Mouse (Mus musculus): Measurements from ENCODE around the gene Pygm. TPM values are rescaled to one million over a fixed set of nuclear protein-coding genes. Genes with fewer than 3 reads are reported as not detected.

Gene Pygm
- polyA plus RNA-seq, 1 experiment from 2014 or later: 35.6 TPM

- H3K9ac ChIP-seq: 0 out of 2 replicates have a peak overlapping the region, but pooled peaks have one; percentile 35
- peak overlapping the region; percentile 97 for H3K4me2 ChIP-seq (replicated peaks)
- peaks cover 37% of the 10 kb centered on the region for H3K4me1 ChIP-seq
- no peaks in the 10 kb centered on the region for H3K36me3 ChIP-seq
- ATAC-seq (ENCODE audit: insufficient number of reproducible peaks, low FRiP score, low TSS enrichment, low read depth): 0 out of 2 replicates have a peak, but pooled peaks have one; percentile 1
- peaks cover 44% of the 10 kb centered on the region for H3K27me3 ChIP-seq
- no peaks in the 10 kb centered on the region for H3K9me3 ChIP-seq (replicated peaks)
- peak overlapping the region; percentile 52 for H3K4me3 ChIP-seq (replicated peaks)
- no peak overlapping the region for H3K27ac ChIP-seq (replicated peaks)
- WGBS: 1% methylated on average over 29 of the region's 29 CpGs
Measured at GRCm38 (mm10) chr19:6400096-6401086, 16.2 kb downstream of the Pygm start.

DNA sequence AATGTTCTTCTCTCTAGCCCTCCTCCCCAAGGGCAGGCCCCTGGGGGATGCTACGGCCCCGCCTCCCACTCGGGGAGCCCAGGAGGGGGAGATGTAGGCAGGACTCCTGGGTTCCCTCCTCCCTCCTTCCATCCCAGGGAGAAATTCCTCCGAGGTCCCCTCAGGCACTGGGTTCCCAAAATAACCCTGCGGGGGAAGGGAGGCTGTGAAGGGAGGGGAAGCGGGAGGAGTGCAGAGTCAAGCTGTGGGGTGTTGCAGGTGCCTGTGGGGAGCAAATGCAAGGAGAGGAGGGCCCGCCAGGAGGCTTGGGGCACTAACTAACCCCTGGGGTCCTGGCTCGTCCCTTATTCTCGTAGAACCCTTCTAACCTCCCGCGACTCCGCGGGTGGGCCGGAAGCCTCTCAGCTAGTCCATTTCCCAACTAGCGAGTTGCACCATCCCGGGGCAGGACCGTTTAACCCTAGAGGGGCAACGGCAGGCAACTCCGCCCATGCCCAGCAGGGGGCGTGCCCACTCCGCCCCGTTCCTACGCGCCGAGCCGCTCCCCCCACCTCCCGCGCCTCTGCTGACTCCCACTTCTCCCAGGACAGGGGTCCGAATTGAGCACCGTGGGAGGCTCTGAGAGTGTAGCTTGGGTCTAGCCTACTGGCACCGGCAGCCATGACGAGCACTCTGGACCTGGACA, 17.1 kb downstream of the Pygm start:
- ATAC-seq (ENCODE audit: insufficient number of reproducible peaks, low FRiP score, low TSS enrichment, low read depth): 0 out of 2 replicates have a peak, but pooled peaks have one; percentile 21
- Histone ChIP-seq H3K27me3 (peaks cover 44% of the 10 kb centered on the region), H3K27ac (replicated peaks) (no peak overlapping the region), H3K9ac (no peak overlapping the region), H3K4me3 (replicated peaks) (peak overlapping the region; percentile 52), H3K4me1 (peaks cover 37% of the 10 kb centered on the region), H3K4me2 (replicated peaks) (peak overlapping the region; percentile 97), H3K9me3 (replicated peaks) (no peaks in the 10 kb centered on the region), H3K36me3 (no peaks in the 10 kb centered on the region)
- WGBS: 1% methylated on average over 32 of the region's 32 CpGs

GRCm38 (mm10) chr19:6401951-6402350, 17.8 kb downstream of the Pygm start:
- WGBS: 8% methylated on average over 9 of the region's 9 CpGs
- peaks cover 44% of the 10 kb centered on the region for H3K27me3 ChIP-seq
- peak overlapping the region; percentile 52 for H3K4me3 ChIP-seq (replicated peaks)
- H3K9me3 ChIP-seq (replicated peaks): no peaks in the 10 kb centered on the region
- no peak overlapping the region for H3K27ac ChIP-seq (replicated peaks)
- no peaks in the 10 kb centered on the region for H3K36me3 ChIP-seq
- no peak overlapping the region for H3K9ac ChIP-seq
- peak overlapping the region; percentile 97 for H3K4me2 ChIP-seq (replicated peaks)
- no peak for ATAC-seq (ENCODE audit: insufficient number of reproducible peaks, low FRiP score, low TSS enrichment, low read depth)
- peaks cover 37% of the 10 kb centered on the region for H3K4me1 ChIP-seq

DNA sequence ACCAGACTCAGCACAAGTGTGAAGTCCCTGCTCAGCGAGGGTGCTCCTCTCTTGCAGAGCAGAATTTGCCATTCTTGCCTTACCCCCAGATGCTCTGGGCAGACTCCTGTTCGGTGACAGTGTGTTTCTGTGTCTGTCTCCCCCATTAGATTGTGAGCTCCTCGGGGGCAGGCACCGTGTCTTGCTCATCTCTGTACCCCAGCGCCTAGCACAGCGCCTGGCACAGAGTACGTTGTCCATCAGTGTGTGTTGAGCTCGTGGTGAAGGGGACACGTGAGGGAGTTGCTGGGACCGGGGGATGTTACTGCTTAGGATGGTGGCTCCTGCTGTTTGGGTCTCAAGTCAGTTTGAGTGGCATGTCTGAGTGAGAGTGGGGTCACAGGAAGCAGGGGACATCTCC, 19.7 kb downstream of the Pygm start:
- no peaks in the 10 kb centered on the region for H3K36me3 ChIP-seq
- peaks cover 44% of the 10 kb centered on the region for H3K27me3 ChIP-seq
- H3K4me1 ChIP-seq: peaks cover 30% of the 10 kb centered on the region
- H3K9ac ChIP-seq: no peak overlapping the region
- 76% methylated on average over 10 of the region's 10 CpGs for WGBS
- no peaks in the 10 kb centered on the region for H3K9me3 ChIP-seq (replicated peaks)
- no peak for ATAC-seq (ENCODE audit: insufficient number of reproducible peaks, low FRiP score, low TSS enrichment, low read depth)
- no peak overlapping the region for H3K27ac ChIP-seq (replicated peaks)
- no peak overlapping the region for H3K4me3 ChIP-seq (replicated peaks)
- no peak overlapping the region for H3K4me2 ChIP-seq (replicated peaks)

- ATAC-seq (ENCODE audit: insufficient number of reproducible peaks, low FRiP score, low TSS enrichment, low read depth): no peak
- no peak overlapping the region for H3K9ac ChIP-seq
- no peak overlapping the region for H3K4me2 ChIP-seq (replicated peaks)
- no peak overlapping the region for H3K27ac ChIP-seq (replicated peaks)
- H3K36me3 ChIP-seq: no peaks in the 10 kb centered on the region
- no peak overlapping the region for H3K4me3 ChIP-seq (replicated peaks)
- WGBS: 72% methylated on average over 10 of the region's 10 CpGs
- H3K9me3 ChIP-seq (replicated peaks): no peaks in the 10 kb centered on the region
- H3K4me1 ChIP-seq: peaks cover 17% of the 10 kb centered on the region
- H3K27me3 ChIP-seq: peaks cover 37% of the 10 kb centered on the region
Measured at GRCm38 (mm10) chr19:6405433-6405832, 21.2 kb downstream of the Pygm start.

- H3K27ac ChIP-seq (replicated peaks): no peak overlapping the region
- no peak overlapping the region for H3K4me3 ChIP-seq (replicated peaks)
- no peaks in the 10 kb centered on the region for H3K9me3 ChIP-seq (replicated peaks)
- no peak overlapping the region for H3K4me2 ChIP-seq (replicated peaks)
- no peaks in the 10 kb centered on the region for H3K36me3 ChIP-seq
- peaks cover under 1% of the 10 kb centered on the region for H3K4me1 ChIP-seq
- H3K9ac ChIP-seq: no peak overlapping the region
- H3K27me3 ChIP-seq: peaks cover 21% of the 10 kb centered on the region
- ATAC-seq (ENCODE audit: insufficient number of reproducible peaks, low FRiP score, low TSS enrichment, low read depth): no peak
- WGBS: 81% methylated on average over 8 of the region's 8 CpGs
Measured at GRCm38 (mm10) chr19:6407109-6407508, 22.9 kb downstream of the Pygm start.

DNA sequence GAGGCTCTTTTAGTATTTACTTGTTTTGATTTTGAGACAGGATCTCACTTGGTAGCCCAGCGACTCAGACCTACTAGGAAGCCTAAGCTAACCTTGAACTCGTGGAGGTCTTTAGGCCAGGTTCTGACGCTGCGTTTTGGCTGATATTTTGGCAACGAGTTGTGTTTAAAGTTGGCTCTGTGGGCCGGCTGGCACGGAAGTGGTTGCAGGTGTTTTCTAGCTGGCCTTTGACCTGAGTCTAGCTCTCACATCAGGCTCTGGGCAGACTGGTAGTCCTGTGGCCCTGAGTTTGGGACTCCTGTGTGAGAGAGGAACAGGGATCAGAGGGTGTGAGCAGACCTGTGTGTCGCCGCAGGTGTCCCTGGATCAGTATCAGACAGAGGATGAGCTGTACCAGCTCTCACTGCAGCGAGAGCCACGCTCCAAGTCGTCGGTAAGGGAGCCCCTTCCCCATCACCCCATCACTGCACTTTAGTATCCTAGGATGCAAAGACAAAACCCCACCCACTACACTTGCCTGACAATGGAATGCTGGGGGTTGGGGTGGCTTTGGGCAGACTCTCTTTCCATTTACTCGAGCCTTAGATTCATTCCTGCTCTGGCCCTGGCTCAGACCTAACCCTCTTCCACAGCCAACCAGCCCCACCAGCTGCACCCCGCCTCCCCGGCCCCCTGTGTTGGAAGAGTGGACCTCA, 23.8 kb downstream of the Pygm start:
- H3K4me3 ChIP-seq (replicated peaks): no peak overlapping the region
- peaks cover 12% of the 10 kb centered on the region; the same call in 1 of the 2 replicates for H3K27me3 ChIP-seq
- H3K9me3 ChIP-seq (replicated peaks): no peaks in the 10 kb centered on the region
- H3K9ac ChIP-seq: no peak overlapping the region
- 45% methylated on average over 16 of the region's 16 CpGs for WGBS
- no peaks in the 10 kb centered on the region for H3K36me3 ChIP-seq
- no peaks in the 10 kb centered on the region for H3K4me1 ChIP-seq
- no peak overlapping the region for H3K27ac ChIP-seq (replicated peaks)
- no peak overlapping the region for H3K4me2 ChIP-seq (replicated peaks)
- no peak for ATAC-seq (ENCODE audit: insufficient number of reproducible peaks, low FRiP score, low TSS enrichment, low read depth)

GRCm38 (mm10) chr19:6408749-6409148, 24.6 kb downstream of the Pygm start:
- Histone ChIP-seq H3K4me1 (no peaks in the 10 kb centered on the region), H3K9ac (no peak overlapping the region), H3K27me3 (peaks cover 5% of the 10 kb centered on the region; the same call in 1 of the 2 replicates), H3K4me3 (replicated peaks) (no peak overlapping the region), H3K36me3 (no peaks in the 10 kb centered on the region), H3K9me3 (replicated peaks) (no peaks in the 10 kb centered on the region), H3K4me2 (replicated peaks) (no peak overlapping the region), H3K27ac (replicated peaks) (no peak overlapping the region)
- WGBS: 67% methylated on average over 8 of the region's 8 CpGs
- ATAC-seq (ENCODE audit: insufficient number of reproducible peaks, low FRiP score, low TSS enrichment, low read depth): no peak

GRCm38 (mm10) chr19:6409176-6409575, 25.0 kb downstream of the Pygm start:
- Histone ChIP-seq H3K4me3 (replicated peaks) (no peak overlapping the region), H3K4me2 (replicated peaks) (no peak overlapping the region), H3K27ac (replicated peaks) (no peak overlapping the region), H3K9me3 (replicated peaks) (no peaks in the 10 kb centered on the region), H3K36me3 (no peaks in the 10 kb centered on the region), H3K9ac (no peak overlapping the region), H3K4me1 (no peaks in the 10 kb centered on the region), H3K27me3 (0 out of 2 replicates have a peak, but pooled peaks cover 3% of the 10 kb centered on the region)
- no peak for ATAC-seq (ENCODE audit: insufficient number of reproducible peaks, low FRiP score, low TSS enrichment, low read depth)
- WGBS: 66% methylated on average over 5 of the region's 5 CpGs

GRCm38 (mm10) chr19:6409936-6410335, 25.7 kb downstream of the Pygm start:
- H3K9me3 ChIP-seq (replicated peaks): no peaks in the 10 kb centered on the region
- H3K9ac ChIP-seq: no peak overlapping the region
- no peak for ATAC-seq (ENCODE audit: insufficient number of reproducible peaks, low FRiP score, low TSS enrichment, low read depth)
- no peak overlapping the region for H3K27ac ChIP-seq (replicated peaks)
- WGBS: 78% methylated on average over 5 of the region's 5 CpGs
- H3K4me3 ChIP-seq (replicated peaks): no peak overlapping the region
- H3K27me3 ChIP-seq: 0 out of 2 replicates have a peak, but pooled peaks cover 1% of the 10 kb centered on the region
- H3K4me1 ChIP-seq: no peaks in the 10 kb centered on the region
- H3K36me3 ChIP-seq: no peaks in the 10 kb centered on the region
- H3K4me2 ChIP-seq (replicated peaks): no peak overlapping the region

DNA sequence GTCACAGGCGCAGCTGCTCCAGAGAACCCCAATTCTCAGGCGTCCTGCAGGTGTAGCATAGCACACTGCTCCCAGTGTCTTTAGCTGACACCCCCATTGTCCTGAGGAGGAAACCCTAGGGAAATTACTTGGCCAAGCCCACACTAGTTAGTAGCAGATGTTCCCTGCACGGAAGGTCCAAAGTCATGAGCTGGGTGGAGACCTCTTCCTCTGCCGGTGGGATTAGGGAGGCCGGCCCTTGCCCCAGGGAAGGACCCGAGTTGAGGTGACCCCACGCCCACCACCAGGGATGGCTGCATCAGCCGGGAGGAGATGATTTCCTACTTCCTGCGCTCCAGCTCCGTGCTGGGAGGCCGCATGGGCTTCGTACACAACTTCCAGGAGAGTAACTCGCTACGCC, 28.6 kb downstream of the Pygm start:
- no peak overlapping the region for H3K9ac ChIP-seq
- H3K4me1 ChIP-seq: 0 out of 2 replicates have a peak, but pooled peaks cover 5% of the 10 kb centered on the region
- no peak overlapping the region for H3K27ac ChIP-seq (replicated peaks)
- no peak overlapping the region for H3K4me2 ChIP-seq (replicated peaks)
- 52% methylated on average over 14 of the region's 14 CpGs for WGBS
- no peaks in the 10 kb centered on the region for H3K36me3 ChIP-seq
- ATAC-seq (ENCODE audit: insufficient number of reproducible peaks, low FRiP score, low TSS enrichment, low read depth): no peak
- H3K27me3 ChIP-seq: peaks cover 15% of the 10 kb centered on the region
- no peak overlapping the region for H3K4me3 ChIP-seq (replicated peaks)
- no peaks in the 10 kb centered on the region for H3K9me3 ChIP-seq (replicated peaks)
